8 mouse cellular contexts compared by ENCODE assay signal in the genomic region with DNA sequence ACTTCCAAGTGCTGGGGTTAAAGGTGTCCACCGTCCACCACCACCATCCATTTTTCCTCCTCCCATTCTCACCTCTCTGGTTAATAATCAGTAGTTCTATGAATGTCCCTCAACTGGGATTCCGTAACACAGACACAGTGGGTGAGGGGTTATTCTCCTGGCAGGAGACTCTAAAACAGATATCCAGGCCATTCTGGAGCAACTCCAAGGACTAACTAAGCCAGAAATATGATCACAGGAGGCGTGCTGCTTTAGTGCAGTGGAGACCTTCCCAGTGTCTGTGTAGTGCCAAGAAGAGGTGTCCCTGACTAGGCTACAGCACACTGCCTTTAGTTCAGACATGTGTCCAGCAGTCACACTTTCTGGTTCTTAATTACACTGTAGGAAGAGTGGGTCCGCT. TPM values are rescaled to one million over a fixed set of nuclear protein-coding genes. Genes with fewer than 3 reads are reported as not detected.
A peak's percentile ranks its signal among the peaks of the same experiment; 100 is the strongest.
DNase-seq lines count a peak whose midpoint lies in the region; ATAC-seq and TF ChIP-seq lines count a peak whose summit lies in the region.

No protein-coding gene starts in this region.

- H3K9ac ChIP-seq in limb, embryonic 12.5 days (replicated peaks): no peak overlapping the region
- no peak overlapping the region for H3K9ac ChIP-seq in heart, embryonic 11.5 days (ENCODE audit: low read depth, low read length)
- H3K9ac ChIP-seq in limb, embryonic 14.5 days (ENCODE audit: low read depth, low read length, severe bottlenecking): no peak overlapping the region

- 60% methylated on average over 4 of the region's 4 CpGs for WGBS in limb, embryonic 12.5 days
- WGBS in limb, embryonic 10.5 days: 76% methylated on average over 4 of the region's 4 CpGs
- WGBS in embryonic facial prominence, embryonic 10.5 days: 75% methylated on average over 4 of the region's 4 CpGs
- WGBS in heart, embryonic 11.5 days (ENCODE audit: insufficient replicate concordance): 61% methylated on average over 4 of the region's 4 CpGs
- WGBS in limb, embryonic 14.5 days: 46% methylated on average over 4 of the region's 4 CpGs

- H3K4me1 ChIP-seq in limb, embryonic 12.5 days (replicated peaks): peaks cover 48% of the 10 kb centered on the region
- H3K4me1 ChIP-seq in limb, embryonic 10.5 days: peaks cover 34% of the 10 kb centered on the region
- H3K4me1 ChIP-seq in embryonic facial prominence, embryonic 10.5 days: peaks cover 71% of the 10 kb centered on the region
- H3K4me1 ChIP-seq in heart, embryonic 11.5 days (ENCODE audit: control insufficient read depth, insufficient read depth, low read length): peaks cover 47% of the 10 kb centered on the region
- H3K4me1 ChIP-seq in limb, embryonic 14.5 days (ENCODE audit: control insufficient read depth, insufficient read depth, low read length): peaks cover 30% of the 10 kb centered on the region

- no peaks in the 10 kb centered on the region for H3K27me3 ChIP-seq in limb, embryonic 12.5 days
- H3K27me3 ChIP-seq in limb, embryonic 10.5 days (ENCODE audit: low read depth, poor library complexity, severe bottlenecking): no peaks in the 10 kb centered on the region
- no peaks in the 10 kb centered on the region for H3K27me3 ChIP-seq in embryonic facial prominence, embryonic 10.5 days (replicated peaks; ENCODE audit: low read depth, poor library complexity, severe bottlenecking)
- no peaks in the 10 kb centered on the region for H3K27me3 ChIP-seq in heart, embryonic 11.5 days (ENCODE audit: control insufficient read depth, insufficient read depth, low read length)
- H3K27me3 ChIP-seq in limb, embryonic 14.5 days (ENCODE audit: control insufficient read depth, insufficient read depth, low read length): no peaks in the 10 kb centered on the region

- no peak overlapping the region for H3K4me3 ChIP-seq in limb, embryonic 12.5 days (replicated peaks)
- no peak overlapping the region for H3K4me3 ChIP-seq in limb, embryonic 10.5 days
- H3K4me3 ChIP-seq in embryonic facial prominence, embryonic 10.5 days: no peak overlapping the region
- no peak overlapping the region for H3K4me3 ChIP-seq in heart, embryonic 11.5 days (ENCODE audit: low read depth, low read length)
- no peak overlapping the region for H3K4me3 ChIP-seq in limb, embryonic 14.5 days (replicated peaks; ENCODE audit: low read length)

- no peak overlapping the region for H3K4me2 ChIP-seq in limb, embryonic 12.5 days
- H3K4me2 ChIP-seq in heart, embryonic 11.5 days: no peak overlapping the region
- H3K4me2 ChIP-seq in limb, embryonic 14.5 days (replicated peaks; ENCODE audit: low read depth, low read length, severe bottlenecking): no peak overlapping the region

- H3K27ac ChIP-seq in limb, embryonic 12.5 days: peak overlapping the region; percentile 66; the same call in 1 of the 2 replicates
- no peak overlapping the region for H3K27ac ChIP-seq in limb, embryonic 10.5 days
- H3K27ac ChIP-seq in embryonic facial prominence, embryonic 10.5 days (replicated peaks): peak overlapping the region; percentile 72
- H3K27ac ChIP-seq in heart, embryonic 11.5 days (ENCODE audit: low read depth, low read length): peak overlapping the region; percentile 64; the same call in 1 of the 2 replicates
- 0 out of 2 replicates have a peak overlapping the region, but pooled peaks have one; percentile 70 for H3K27ac ChIP-seq in limb, embryonic 14.5 days (replicated peaks; ENCODE audit: low read depth, low read length)

- DNase-seq in limb, embryonic 10.5 days (ENCODE audit: low spot score): no peak
- no peak for DNase-seq in embryonic facial prominence, embryonic 10.5 days (ENCODE audit: low spot score)
- peak; percentile 73 for DNase-seq in limb, embryonic 14.5 days (ENCODE audit: low spot score)
- DNase-seq in right cerebral cortex, postnatal 36 days (ENCODE audit: low spot score in 2 of 2): no peak

- peaks cover 16% of the 10 kb centered on the region; the same call in 1 of the 2 replicates for H3K36me3 ChIP-seq in limb, embryonic 12.5 days
- H3K36me3 ChIP-seq in limb, embryonic 10.5 days: peaks cover 16% of the 10 kb centered on the region
- H3K36me3 ChIP-seq in embryonic facial prominence, embryonic 10.5 days (replicated peaks): peaks cover 18% of the 10 kb centered on the region
- no peaks in the 10 kb centered on the region for H3K36me3 ChIP-seq in heart, embryonic 11.5 days (ENCODE audit: control insufficient read depth, insufficient read depth, low read length)
- H3K36me3 ChIP-seq in limb, embryonic 14.5 days (ENCODE audit: control insufficient read depth, insufficient read depth, low read length): peaks cover 4% of the 10 kb centered on the region

- no peak for TF ChIP-seq POLR2A in limb, embryonic 14.5 days (IDR thresholded peaks at IDR 0.05; ENCODE audit: borderline replicate concordance, extremely low read depth, insufficient read depth, insufficient read length)

- no peaks in the 10 kb centered on the region for H3K9me3 ChIP-seq in limb, embryonic 12.5 days
- no peaks in the 10 kb centered on the region for H3K9me3 ChIP-seq in limb, embryonic 10.5 days (replicated peaks)
- no peaks in the 10 kb centered on the region for H3K9me3 ChIP-seq in embryonic facial prominence, embryonic 10.5 days
- no peaks in the 10 kb centered on the region for H3K9me3 ChIP-seq in heart, embryonic 11.5 days (replicated peaks; ENCODE audit: control insufficient read depth, low read length)
- no peaks in the 10 kb centered on the region for H3K9me3 ChIP-seq in limb, embryonic 14.5 days (ENCODE audit: control insufficient read depth, low read length)

- ATAC-seq in limb, embryonic 12.5 days (ENCODE audit: insufficient number of reproducible peaks, insufficient read depth, low FRiP score, low TSS enrichment, low read depth): no peak
- ATAC-seq in heart, embryonic 11.5 days (replicated peaks; ENCODE audit: insufficient number of reproducible peaks, low FRiP score, low TSS enrichment): no peak
- peak; percentile 58 for ATAC-seq in limb, embryonic 14.5 days (ENCODE audit: low FRiP score, low read depth)
- ATAC-seq in erythroblast, adult 5-6 weeks (replicated peaks; ENCODE audit: low FRiP score, poor library complexity, severe bottlenecking): no peak
- ATAC-seq in granulocyte monocyte progenitor cell, adult 5-6 weeks (replicated peaks; ENCODE audit: poor library complexity, severe bottlenecking): no peak

RNA-seq across cellular contexts. Expression of a gene that starts 53.1 kb away (rescaled TPM):
- 77.9 and 86.0 TPM in 2 replicates for polyA plus RNA-seq in limb, embryonic 12.5 days (2016; fragmentation: Nextera tagmentation; extraction: Ambion mirVana)
- polyA plus RNA-seq in limb, embryonic 10.5 days (2016; fragmentation: Nextera tagmentation; extraction: Ambion mirVana): 64.3 and 67.1 TPM in 2 replicates
- 62.1 and 64.1 TPM in 2 replicates for polyA plus RNA-seq in embryonic facial prominence, embryonic 10.5 days (2016; fragmentation: Nextera tagmentation; extraction: Ambion mirVana)
- polyA plus RNA-seq in heart, embryonic 11.5 days (2014; fragmentation: Nextera tagmentation; extraction: Ambion mirVana): 42.4 and 49.8 TPM in 2 replicates
- 117 and 123 TPM in 2 replicates for polyA plus RNA-seq in limb, embryonic 14.5 days (2012; rRNA removed)
- 107 and 108 TPM in 2 replicates for polyA plus RNA-seq in limb, embryonic 14.5 days (2014; fragmentation: Nextera tagmentation; extraction: Ambion mirVana)
- total RNA-seq in erythroblast, adult 5-6 weeks (2015; ENCODE audit: low replicate concordance): 4.6 and 25.6 TPM in 2 replicates
- 2.2 and 8.2 TPM in 2 replicates for total RNA-seq in erythroblast, adult 5-6 weeks (2017; ENCODE audit: low replicate concordance)
- 8.1 and 19.6 TPM in 2 replicates for total RNA-seq in granulocyte monocyte progenitor cell, adult 5-6 weeks (2014; fragmentation: Nextera tagmentation)
- 9.2 and 13.4 TPM in 2 replicates for total RNA-seq in granulocyte monocyte progenitor cell, adult 5-6 weeks (2017)
